Mouse (Mus musculus): ENCODE data around the gene Tep1.
"Not testable (repeated sequence)": the region's sequence is repeated elsewhere in the genome, so short reads cannot be mapped to it uniquely, and the experiment has no call there.

The Tep1 gene

GRCm38 (mm10) chr14:50868656-50869055 is 1.7 kb downstream of the Tep1 start:
- no peak for DNase-seq (ENCODE audit: low read depth, low spot score)

- DNase-seq (ENCODE audit: low read depth, low spot score): no peak
These were observed 2.1 kb downstream of the Tep1 start for GRCm38 (mm10) chr14:50868211-50868610.

DNA sequence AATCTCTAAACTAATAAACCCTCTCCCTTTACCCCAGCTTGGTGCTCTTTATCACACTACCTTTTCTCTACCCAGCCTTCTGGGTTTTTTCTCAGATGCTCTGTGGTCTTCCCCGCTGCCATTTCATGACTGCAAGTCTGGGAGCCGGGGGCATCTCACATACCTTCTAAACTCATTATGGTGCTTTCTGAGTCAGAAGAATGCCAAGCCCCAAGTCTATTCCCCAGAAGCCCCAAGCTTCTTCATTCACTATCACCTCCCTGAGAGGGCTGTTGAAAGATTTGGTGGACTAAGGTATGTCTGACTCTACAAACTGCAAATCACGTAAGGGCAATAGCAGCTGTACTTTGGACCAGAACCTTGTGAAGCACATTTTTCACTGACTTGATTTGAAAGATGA is 3.4 kb downstream of the Tep1 start:
- no peak for DNase-seq (ENCODE audit: low read depth, low spot score)

GRCm38 (mm10) chr14:50865005-50865404 is 5.4 kb downstream of the Tep1 start:
- DNase-seq (ENCODE audit: low read depth, low spot score): not testable (repeated sequence)

DNA sequence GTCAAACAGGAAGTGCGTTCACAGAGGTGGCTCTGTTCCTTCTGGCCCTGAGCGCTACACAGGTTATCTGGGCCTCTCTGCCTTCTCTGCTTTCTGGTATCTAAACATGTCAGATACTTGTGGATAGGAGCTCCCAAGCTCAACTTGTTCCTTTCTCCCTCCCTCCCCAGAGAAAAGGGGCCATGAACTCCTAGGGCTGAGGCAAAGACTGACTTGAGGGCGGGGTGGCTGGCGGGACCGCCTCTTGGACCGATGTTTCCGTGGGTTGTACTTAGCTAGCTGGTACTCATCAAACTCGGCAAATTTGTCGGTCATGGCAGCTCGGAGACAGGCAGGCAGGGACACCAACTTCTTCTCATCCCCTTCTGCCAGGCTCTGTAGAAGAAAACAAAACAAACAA is 7.7 kb downstream of the Tep1 start:
- DNase-seq (ENCODE audit: low read depth, low spot score): no peak

DNA sequence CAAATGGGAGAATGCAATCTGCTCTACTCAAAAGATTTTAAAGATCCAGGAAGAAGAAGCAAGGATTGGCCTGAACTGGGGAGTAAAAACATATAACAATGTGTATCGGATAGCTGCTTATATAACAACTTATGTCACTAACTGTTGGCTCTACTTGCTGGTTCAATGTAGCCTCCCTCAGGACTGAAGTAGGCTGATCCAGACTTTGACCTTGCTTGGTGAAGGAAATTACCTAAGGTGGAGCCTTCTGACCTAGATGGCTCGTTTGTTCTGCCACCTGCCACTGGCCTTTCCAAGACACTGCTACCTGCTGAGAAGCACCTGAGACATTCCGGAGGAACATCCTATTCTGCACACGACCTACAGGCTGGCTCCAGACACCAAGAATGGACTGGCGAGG is 14.6 kb downstream of the Tep1 start:
- no peak for DNase-seq (ENCODE audit: low read depth, low spot score)

DNA sequence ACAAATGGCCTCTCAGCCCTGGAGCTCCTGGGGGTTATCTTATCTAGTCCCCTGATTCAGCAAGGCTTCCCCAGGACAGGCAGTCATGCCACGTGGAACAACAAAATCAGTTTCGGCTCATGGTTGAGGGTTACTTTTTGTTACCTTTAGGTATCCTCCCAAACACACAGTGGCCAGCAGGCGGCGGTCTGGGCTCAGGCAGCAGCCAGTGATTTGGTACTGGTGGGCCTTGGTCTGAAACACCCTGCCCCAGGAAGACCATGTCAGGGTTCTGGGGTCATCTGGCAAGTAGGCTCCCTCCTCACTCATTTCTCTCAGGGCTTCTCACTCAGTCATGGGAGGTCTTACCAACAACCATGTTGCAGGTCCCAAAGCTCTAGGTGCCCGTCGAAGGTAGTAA is 33.1 kb downstream of the Tep1 start:
- DNase-seq (ENCODE audit: low read depth, low spot score): no peak

DNA sequence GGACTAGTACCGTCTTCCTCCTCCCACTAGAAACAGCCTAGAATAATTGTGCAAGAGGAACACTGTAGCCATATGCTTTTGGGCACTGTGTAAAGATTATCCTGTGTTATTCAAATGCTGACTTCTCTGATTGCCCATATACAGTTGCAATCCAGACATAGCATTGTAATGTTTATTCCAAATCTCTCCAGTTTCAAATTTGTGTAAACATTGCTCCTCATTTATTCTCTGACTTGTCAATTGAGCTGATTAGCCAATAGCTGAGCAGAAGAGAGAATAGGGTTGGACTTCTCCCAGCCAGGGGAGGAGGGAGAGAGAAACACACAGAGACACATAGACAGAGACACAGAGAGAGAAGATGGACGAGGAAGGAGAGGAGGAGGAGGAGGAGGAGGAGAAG is 35.9 kb downstream of the Tep1 start:
- no peak for DNase-seq (ENCODE audit: low read depth, low spot score)

DNA sequence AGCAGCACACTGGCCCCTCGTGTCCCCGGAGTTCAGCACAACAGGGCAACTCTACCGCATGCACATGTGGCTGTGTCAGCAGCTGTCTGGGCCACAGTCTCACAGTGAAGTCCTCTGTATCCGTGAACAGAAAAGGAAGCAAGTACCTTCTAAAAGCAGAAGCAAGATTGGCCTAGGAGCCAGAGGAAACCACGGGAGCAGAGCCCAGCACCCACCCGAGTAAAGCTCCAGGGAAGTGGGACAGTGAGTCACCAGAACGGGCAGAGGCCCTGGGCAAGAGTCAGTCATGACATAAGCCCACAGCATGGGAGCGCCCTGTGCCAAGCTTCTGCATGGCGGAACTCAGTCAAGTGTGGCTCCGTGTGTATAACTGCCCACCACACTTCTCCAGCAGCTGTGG is 36.4 kb downstream of the Tep1 start:
- DNase-seq (ENCODE audit: low read depth, low spot score): no peak

DNA sequence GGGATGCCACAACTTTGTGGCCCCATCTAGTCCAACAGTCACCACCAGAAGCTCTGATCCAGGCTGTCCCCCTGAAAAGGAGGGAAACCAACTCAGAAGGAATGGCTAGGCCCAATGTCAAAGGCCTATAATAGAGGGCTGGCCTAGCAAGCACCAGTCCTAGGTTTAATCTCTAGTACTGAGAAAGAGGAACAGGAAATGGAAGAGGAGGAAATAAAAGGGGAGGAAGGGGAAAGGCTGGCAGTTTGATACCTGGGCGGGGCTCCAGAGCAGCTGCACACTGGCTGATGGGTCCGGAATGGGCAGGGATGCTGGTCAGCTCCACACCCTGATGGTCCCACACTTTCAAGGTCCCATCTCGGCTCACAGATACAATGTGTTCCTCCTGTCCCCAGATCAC is 40.5 kb downstream of the Tep1 start:
- no peak for DNase-seq (ENCODE audit: low read depth, low spot score)

DNA sequence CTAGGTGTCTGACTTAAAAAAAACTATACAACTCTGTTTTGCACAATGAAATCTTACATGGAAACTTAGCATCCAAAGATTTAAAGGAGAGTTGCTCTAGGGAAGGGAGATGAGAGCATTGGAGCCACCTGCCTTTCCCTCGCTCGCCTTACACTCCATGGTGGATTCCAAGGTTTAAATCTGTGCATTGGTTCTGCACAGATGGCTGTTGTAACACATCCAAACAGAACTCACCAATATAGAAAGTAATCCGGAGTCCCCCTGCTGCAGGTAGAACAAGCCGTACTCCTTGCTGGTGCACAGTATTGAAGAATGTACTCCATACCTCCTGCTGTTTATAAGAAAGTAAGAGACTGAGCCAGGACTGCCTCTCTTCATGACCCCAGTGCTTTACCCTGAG is 43.8 kb downstream of the Tep1 start:
- no peak for DNase-seq (ENCODE audit: low read depth, low spot score)

DNA sequence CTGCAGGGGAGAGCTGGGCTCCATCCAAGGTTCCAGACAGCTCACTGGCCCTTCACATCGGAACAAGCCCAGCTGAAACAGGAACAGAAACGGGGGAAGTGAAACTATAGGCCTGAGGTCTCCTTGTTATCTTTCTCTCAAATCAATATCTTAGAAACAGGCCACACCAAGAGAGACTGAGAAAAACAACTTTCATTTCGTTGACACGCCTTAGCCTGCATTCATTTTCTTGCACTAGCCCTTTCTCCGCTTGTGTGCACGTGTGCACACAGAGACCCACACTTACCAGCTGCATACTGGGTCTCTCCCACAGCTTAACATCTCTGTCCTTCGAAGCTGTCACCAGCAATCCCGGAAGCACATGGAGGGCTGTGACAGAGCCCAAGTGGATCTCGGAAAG is 46.1 kb downstream of the Tep1 start:
- no peak for DNase-seq (ENCODE audit: low read depth, low spot score)

DNA sequence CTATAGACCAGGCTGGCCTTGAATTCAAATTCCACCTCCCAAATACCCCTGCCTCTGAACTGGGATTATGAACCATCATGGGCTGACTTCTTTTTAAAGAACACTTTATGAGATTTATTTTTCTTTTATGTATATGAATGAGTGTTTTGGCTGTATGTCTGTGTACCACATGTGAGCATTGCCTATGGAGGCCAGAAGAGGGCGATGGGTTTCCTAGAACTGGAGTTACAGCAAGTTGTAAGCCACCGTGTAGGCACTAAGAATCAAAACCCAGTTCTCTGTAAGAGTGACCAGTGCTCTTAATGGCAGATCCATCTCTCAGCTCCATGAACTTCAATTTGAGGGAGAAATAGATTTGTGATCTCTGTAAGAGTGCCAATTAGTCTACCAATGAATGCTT is 47.1 kb downstream of the Tep1 start:
- DNase-seq (ENCODE audit: low read depth, low spot score): no peak

- DNase-seq (ENCODE audit: low read depth, low spot score): no peak
These were observed 57.3 kb downstream of the Tep1 start for GRCm38 (mm10) chr14:50813060-50813459.

DNA sequence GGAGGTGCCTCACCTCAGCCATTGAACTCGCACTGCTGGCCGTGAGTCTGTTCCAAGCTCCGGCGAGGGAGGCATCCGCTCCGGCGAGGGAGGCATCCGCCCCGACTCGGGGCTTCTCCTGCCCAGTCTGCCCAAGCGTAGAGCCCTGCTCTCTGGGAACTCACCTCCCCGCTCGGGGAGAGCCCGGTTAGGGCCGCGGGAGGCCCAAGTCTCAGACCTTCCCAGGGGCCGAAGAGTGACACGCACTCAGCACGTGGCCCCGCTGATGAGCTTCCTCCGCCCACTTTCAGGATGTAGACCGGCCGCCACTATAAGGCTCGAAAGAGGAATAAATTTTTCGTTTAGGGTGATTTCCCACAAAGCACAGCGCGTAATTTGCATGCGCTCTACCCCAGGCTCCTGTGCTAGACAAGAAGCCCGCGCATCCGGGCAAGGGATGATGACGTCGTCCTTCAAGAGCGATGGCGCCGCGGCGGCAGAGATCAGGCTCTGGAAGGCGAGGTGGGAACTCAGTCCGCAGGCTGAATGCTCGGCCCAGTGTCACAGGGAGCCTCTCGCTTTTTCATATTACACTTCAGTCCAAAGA is 62.8 kb downstream of the Tep1 start, which contains the start of the genes Ccnb1ip1 and Parp2:
Ccnb1ip1 (minus strand) TSS at position 246 of the 586 bp plus-strand sequence.
Parp2 (plus strand) TSS at position 355 of the 586 bp plus-strand sequence.
- peak; percentile 99 for DNase-seq (ENCODE audit: low read depth, low spot score)

DNA sequence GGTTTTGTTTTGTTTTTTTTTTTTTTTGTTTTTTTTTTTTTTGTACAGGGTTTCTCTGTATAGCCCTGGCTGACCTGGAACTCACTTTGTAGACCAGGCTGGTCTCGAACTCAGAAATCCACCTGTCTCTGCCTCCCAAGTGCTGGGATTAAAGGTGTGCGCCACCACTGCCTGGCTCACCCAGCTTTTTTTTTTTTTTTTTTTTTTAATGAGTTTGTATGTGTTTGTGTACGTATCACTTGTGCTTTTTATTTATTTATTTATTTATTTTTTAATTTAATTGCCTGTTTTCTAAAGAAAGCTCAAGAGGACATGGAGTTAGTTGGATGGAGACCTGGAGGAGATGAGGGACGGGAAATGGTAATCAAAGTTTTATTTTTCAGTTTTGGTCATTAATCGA is 63.9 kb downstream of the Tep1 start:
- not testable (repeated sequence) for DNase-seq (ENCODE audit: low read depth, low spot score)

DNA sequence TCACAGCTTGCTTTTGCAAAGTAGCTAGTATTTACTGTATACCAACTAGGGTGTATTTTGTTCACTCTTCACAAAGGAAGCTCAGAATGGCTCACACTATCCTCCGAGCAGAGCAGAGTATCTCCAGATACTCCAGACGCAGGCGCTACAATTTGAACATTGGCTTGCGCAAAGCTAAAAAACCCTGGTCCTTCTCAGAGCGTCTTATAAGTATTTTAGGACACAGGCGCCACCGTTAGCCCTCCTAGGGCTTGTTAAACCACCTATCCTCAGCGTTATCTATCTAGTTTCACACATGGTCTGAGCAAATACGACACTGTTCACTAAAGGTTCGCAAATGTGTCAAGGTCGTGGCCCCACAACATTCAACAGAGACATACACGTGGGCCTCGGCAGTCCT is 65.7 kb downstream of the Tep1 start:
- DNase-seq (ENCODE audit: low read depth, low spot score): no peak

GRCm38 (mm10) chr14:50802843-50803562 is 67.4 kb downstream of the Tep1 start:
- DNase-seq (ENCODE audit: low read depth, low spot score): no peak

DNA sequence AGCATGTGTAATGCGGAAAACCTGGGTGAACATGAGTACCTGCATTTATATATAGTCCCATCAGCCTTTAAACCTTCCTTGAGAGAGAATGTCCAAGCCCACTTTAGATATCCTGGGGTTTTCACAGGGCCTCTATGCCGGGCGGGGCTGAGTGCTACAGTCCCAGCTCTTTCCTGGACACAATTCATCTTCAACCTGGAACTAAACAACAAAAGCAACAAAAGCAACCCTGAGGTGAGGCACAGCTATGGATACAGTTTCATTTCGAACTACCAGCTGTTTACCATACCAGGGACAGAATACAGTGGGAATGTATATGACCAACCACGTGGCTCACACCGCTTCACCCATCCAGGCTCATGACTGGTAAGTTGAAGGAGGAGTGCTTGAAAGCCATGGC is 67.9 kb downstream of the Tep1 start:
- DNase-seq (ENCODE audit: low read depth, low spot score): no peak

- no peak for DNase-seq (ENCODE audit: low read depth, low spot score)
These were observed 70.7 kb downstream of the Tep1 start for GRCm38 (mm10) chr14:50799502-50800259.

DNA sequence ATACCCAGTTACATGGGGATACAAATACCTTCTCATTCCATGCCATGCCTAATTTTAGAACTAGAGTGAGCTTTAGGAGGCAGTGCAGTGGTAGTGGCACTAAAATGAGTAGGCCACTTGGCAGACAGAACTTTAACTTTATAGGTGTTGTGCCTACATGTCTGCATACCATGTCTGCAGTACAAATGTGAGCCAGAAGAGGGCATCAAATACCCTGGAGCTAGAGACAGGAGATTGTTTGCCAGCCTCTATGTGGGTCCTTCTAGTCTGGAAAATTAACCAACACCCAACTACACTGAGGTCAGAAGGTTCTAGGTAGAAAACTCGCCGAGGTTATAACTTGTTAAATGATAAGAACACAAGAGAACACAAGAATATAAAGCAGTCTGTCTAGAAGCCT is 71.8 kb downstream of the Tep1 start:
- no peak for DNase-seq (ENCODE audit: low read depth, low spot score)

GRCm38 (mm10) chr14:50796464-50796863 is 73.9 kb downstream of the Tep1 start:
- DNase-seq (ENCODE audit: low read depth, low spot score): no peak

DNA sequence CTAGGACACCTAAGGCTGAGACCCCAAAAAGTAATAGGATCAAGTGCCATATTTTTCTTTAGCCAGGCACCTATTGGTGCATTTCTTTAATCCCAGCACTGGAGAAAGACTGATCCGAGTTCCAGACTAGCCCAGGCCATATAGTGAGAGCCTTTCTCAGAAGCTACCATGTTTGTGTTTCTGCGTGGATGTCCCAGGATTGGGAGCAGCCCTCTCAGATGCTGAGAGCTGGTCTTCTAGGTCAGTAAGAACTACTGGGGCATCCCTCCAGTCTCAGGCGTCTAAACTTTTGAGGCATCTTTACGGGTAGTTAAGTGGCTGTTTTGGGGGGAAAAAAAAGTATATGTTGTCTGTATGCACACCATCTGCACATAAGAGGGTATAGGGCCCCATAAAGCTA is 74.4 kb downstream of the Tep1 start:
- DNase-seq (ENCODE audit: low read depth, low spot score): no peak

All from retina, adult 2 months (tissue).